Mouse (Mus musculus): ENCODE results near the gene Trp53tg5. TPM values are rescaled to one million over a fixed set of nuclear protein-coding genes. Genes with fewer than 3 reads are reported as not detected.
A peak's percentile ranks its signal among the peaks of the same experiment; 100 is the strongest.

Gene Trp53tg5
- polyA plus RNA-seq, 1 experiment from 2014 or later: not detected

DNA sequence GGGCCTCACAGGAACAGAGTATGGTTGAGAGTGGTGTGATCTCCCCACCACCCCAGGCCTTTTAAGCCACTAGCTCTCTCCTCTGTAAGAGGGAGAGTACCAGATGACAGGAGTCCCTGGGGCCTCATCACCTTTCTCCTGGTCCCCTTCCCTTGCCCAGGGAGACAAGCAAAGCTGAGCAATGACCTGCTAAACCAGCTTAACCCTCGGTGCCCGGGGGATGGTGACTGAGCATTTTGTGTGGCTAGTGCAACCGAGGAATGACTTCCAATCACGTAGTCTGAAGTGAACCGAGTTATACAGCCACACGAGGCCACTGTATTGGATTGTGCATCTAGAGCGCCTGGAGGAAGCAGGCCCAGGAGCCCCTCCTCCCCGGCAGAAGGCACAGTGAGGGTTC lies 49.1 kb downstream of the Trp53tg5 start:
- H3K4me3 ChIP-seq (replicated peaks): no peak overlapping the region
- H3K9ac ChIP-seq: no peak overlapping the region
- no peaks in the 10 kb centered on the region for H3K9me3 ChIP-seq
- H3K4me1 ChIP-seq (replicated peaks): peaks cover 7% of the 10 kb centered on the region; the same call in 1 of the 2 replicates
- H3K36me3 ChIP-seq: peaks cover 22% of the 10 kb centered on the region
- no peak for ATAC-seq
- no peak overlapping the region for H3K27ac ChIP-seq
- no peaks in the 10 kb centered on the region for H3K27me3 ChIP-seq (replicated peaks)
- H3K4me2 ChIP-seq (replicated peaks): no peak overlapping the region
- WGBS: 92% methylated on average over 8 of the region's 8 CpGs

- WGBS: 88% methylated on average over 11 of the region's 11 CpGs
- Histone ChIP-seq H3K4me1 (replicated peaks) (0 out of 2 replicates have a peak, but pooled peaks cover 5% of the 10 kb centered on the region), H3K4me2 (replicated peaks) (no peak overlapping the region), H3K9me3 (no peaks in the 10 kb centered on the region), H3K27ac (0 out of 2 replicates have a peak overlapping the region, but pooled peaks have one; percentile 15), H3K9ac (no peak overlapping the region), H3K36me3 (peaks cover 22% of the 10 kb centered on the region), H3K4me3 (replicated peaks) (no peak overlapping the region), H3K27me3 (replicated peaks) (no peaks in the 10 kb centered on the region)
- ATAC-seq: no peak
Observed at GRCm38 (mm10) chr2:164423464-164423863, 50.1 kb downstream of the Trp53tg5 start.

- H3K4me1 ChIP-seq (replicated peaks): 0 out of 2 replicates have a peak, but pooled peaks cover 6% of the 10 kb centered on the region
- H3K36me3 ChIP-seq: peaks cover 17% of the 10 kb centered on the region
- no peaks in the 10 kb centered on the region for H3K27me3 ChIP-seq (replicated peaks)
- H3K4me3 ChIP-seq (replicated peaks): no peak overlapping the region
- WGBS: 77% methylated on average over 15 of the region's 15 CpGs
- no peak overlapping the region for H3K9ac ChIP-seq
- H3K4me2 ChIP-seq (replicated peaks): no peak overlapping the region
- no peaks in the 10 kb centered on the region for H3K9me3 ChIP-seq
- ATAC-seq: peak; percentile 62
- 0 out of 2 replicates have a peak overlapping the region, but pooled peaks have one; percentile 15 for H3K27ac ChIP-seq
Observed at GRCm38 (mm10) chr2:164422675-164423393, 50.7 kb downstream of the Trp53tg5 start.

GRCm38 (mm10) chr2:164421979-164422378 lies 51.5 kb downstream of the Trp53tg5 start:
- H3K9me3 ChIP-seq: no peaks in the 10 kb centered on the region
- no peak overlapping the region for H3K4me3 ChIP-seq (replicated peaks)
- H3K4me2 ChIP-seq (replicated peaks): no peak overlapping the region
- no peak for ATAC-seq
- no peak overlapping the region for H3K27ac ChIP-seq
- H3K27me3 ChIP-seq (replicated peaks): no peaks in the 10 kb centered on the region
- WGBS: 88% methylated on average over 8 of the region's 8 CpGs
- H3K36me3 ChIP-seq: peaks cover 17% of the 10 kb centered on the region
- 0 out of 2 replicates have a peak, but pooled peaks cover 6% of the 10 kb centered on the region for H3K4me1 ChIP-seq (replicated peaks)
- H3K9ac ChIP-seq: no peak overlapping the region

DNA sequence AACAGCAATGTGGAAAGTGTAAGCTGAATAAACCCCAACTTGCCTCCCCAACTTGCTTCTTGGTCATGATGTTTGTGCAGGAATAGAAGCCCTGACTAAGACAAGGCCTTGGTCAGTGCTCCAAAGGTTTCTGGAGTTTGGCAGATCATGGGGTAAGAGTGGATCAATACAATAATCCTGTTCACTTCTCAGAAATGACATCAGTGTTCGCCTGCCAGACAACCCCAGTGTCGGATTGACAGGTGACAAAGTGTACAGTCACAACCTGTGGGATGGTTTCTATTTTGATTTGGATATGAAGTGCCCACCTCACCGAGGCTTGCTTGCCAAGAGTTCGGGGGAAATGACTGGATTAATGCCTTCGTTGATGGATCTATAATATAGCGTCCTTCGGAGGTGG lies 52.2 kb downstream of the Trp53tg5 start:
- Histone ChIP-seq H3K36me3 (peaks cover 14% of the 10 kb centered on the region), H3K9ac (no peak overlapping the region), H3K27ac (no peak overlapping the region), H3K9me3 (no peaks in the 10 kb centered on the region), H3K4me3 (replicated peaks) (no peak overlapping the region), H3K27me3 (replicated peaks) (no peaks in the 10 kb centered on the region), H3K4me2 (replicated peaks) (no peak overlapping the region), H3K4me1 (replicated peaks) (0 out of 2 replicates have a peak, but pooled peaks cover 6% of the 10 kb centered on the region)
- ATAC-seq: no peak
- 89% methylated on average over 7 of the region's 7 CpGs for WGBS

Other genes starting within 250 kb of the Trp53tg5 start
- gene Svs2, start 235.3 kb downstream of the Trp53tg5 start, polyA plus RNA-seq (2015; fragmentation: Nextera tagmentation; extraction: Ambion mirVana): not detected in 2 replicates
- gene Svs3b, start 217.1 kb downstream of the Trp53tg5 start, polyA plus RNA-seq (2015; fragmentation: Nextera tagmentation; extraction: Ambion mirVana): not detected in 2 replicates
- not detected in 2 replicates for gene Svs4, start 195.3 kb downstream of the Trp53tg5 start, polyA plus RNA-seq (2015; fragmentation: Nextera tagmentation; extraction: Ambion mirVana)
- not detected in 2 replicates for gene Svs3a, start 184.5 kb downstream of the Trp53tg5 start, polyA plus RNA-seq (2015; fragmentation: Nextera tagmentation; extraction: Ambion mirVana)
- not detected in 2 replicates for gene Svs6, start 157.0 kb downstream of the Trp53tg5 start, polyA plus RNA-seq (2015; fragmentation: Nextera tagmentation; extraction: Ambion mirVana)
- gene Svs5, start 141.0 kb downstream of the Trp53tg5 start, polyA plus RNA-seq (2015; fragmentation: Nextera tagmentation; extraction: Ambion mirVana): not detected in 2 replicates
- 2.1 and 2.8 TPM in 2 replicates for gene Slpi, start 84.6 kb downstream of the Trp53tg5 start, polyA plus RNA-seq (2015; fragmentation: Nextera tagmentation; extraction: Ambion mirVana)
- 16.1 and 40.7 TPM in 2 replicates for gene Rbpjl, start 70.6 kb downstream of the Trp53tg5 start, polyA plus RNA-seq (2015; fragmentation: Nextera tagmentation; extraction: Ambion mirVana)
- gene Matn4, start 68.6 kb downstream of the Trp53tg5 start, polyA plus RNA-seq (2015; fragmentation: Nextera tagmentation; extraction: Ambion mirVana): 9.3 and 11.0 TPM in 2 replicates
- gene Sdc4, start 29.8 kb downstream of the Trp53tg5 start, polyA plus RNA-seq (2015; fragmentation: Nextera tagmentation; extraction: Ambion mirVana): 120 and 126 TPM in 2 replicates
- gene Sys1, start 16.8 kb downstream of the Trp53tg5 start, polyA plus RNA-seq (2015; fragmentation: Nextera tagmentation; extraction: Ambion mirVana): 51.1 and 61.9 TPM in 2 replicates
- 9.4 and 18.5 TPM in 2 replicates for gene Gm20458, start 12.8 kb downstream of the Trp53tg5 start, polyA plus RNA-seq (2015; fragmentation: Nextera tagmentation; extraction: Ambion mirVana)
- gene Dbndd2, start 12.4 kb upstream of the Trp53tg5 start, polyA plus RNA-seq (2015; fragmentation: Nextera tagmentation; extraction: Ambion mirVana): 4.7 and 14.8 TPM in 2 replicates
- gene Pigt, start 23.8 kb upstream of the Trp53tg5 start, polyA plus RNA-seq (2015; fragmentation: Nextera tagmentation; extraction: Ambion mirVana): 62.7 and 65.7 TPM in 2 replicates
- gene Wfdc2, start 88.7 kb upstream of the Trp53tg5 start, polyA plus RNA-seq (2015; fragmentation: Nextera tagmentation; extraction: Ambion mirVana): 53.3 and 57.4 TPM in 2 replicates
- not detected in 2 replicates for gene Spint3, start 99.7 kb upstream of the Trp53tg5 start, polyA plus RNA-seq (2015; fragmentation: Nextera tagmentation; extraction: Ambion mirVana)
- gene Wfdc6a, start 111.7 kb upstream of the Trp53tg5 start, polyA plus RNA-seq (2015; fragmentation: Nextera tagmentation; extraction: Ambion mirVana): 0.85 and 1.7 TPM in 2 replicates
- gene Eppin, start 119.9 kb upstream of the Trp53tg5 start, polyA plus RNA-seq (2015; fragmentation: Nextera tagmentation; extraction: Ambion mirVana): not detected in 2 replicates
- gene Wfdc6b, start 139.8 kb upstream of the Trp53tg5 start, polyA plus RNA-seq (2015; fragmentation: Nextera tagmentation; extraction: Ambion mirVana): not detected in 2 replicates
- not detected in 2 replicates for gene Wfdc8, start 139.9 kb upstream of the Trp53tg5 start, polyA plus RNA-seq (2015; fragmentation: Nextera tagmentation; extraction: Ambion mirVana)
- gene Wfdc16, start 165.1 kb upstream of the Trp53tg5 start, polyA plus RNA-seq (2015; fragmentation: Nextera tagmentation; extraction: Ambion mirVana): not detected in 2 replicates
- 0.56 and 0.72 TPM in 2 replicates for gene Wfdc10, start 182.3 kb upstream of the Trp53tg5 start, polyA plus RNA-seq (2015; fragmentation: Nextera tagmentation; extraction: Ambion mirVana)
- gene Wfdc9, start 182.9 kb upstream of the Trp53tg5 start, polyA plus RNA-seq (2015; fragmentation: Nextera tagmentation; extraction: Ambion mirVana): not detected in 2 replicates
- not detected in 2 replicates for gene Wfdc11, start 200.4 kb upstream of the Trp53tg5 start, polyA plus RNA-seq (2015; fragmentation: Nextera tagmentation; extraction: Ambion mirVana)
- 0.18 and 0.30 TPM in 2 replicates for gene Wfdc13, start 211.4 kb upstream of the Trp53tg5 start, polyA plus RNA-seq (2015; fragmentation: Nextera tagmentation; extraction: Ambion mirVana)
- gene Spint4, start 224.8 kb upstream of the Trp53tg5 start, polyA plus RNA-seq (2015; fragmentation: Nextera tagmentation; extraction: Ambion mirVana): not detected in 2 replicates
- not detected in 2 replicates for gene Spint5, start 241.6 kb upstream of the Trp53tg5 start, polyA plus RNA-seq (2015; fragmentation: Nextera tagmentation; extraction: Ambion mirVana)